Mouse (Mus musculus): ENCODE results near the gene Gfra1. TPM values are rescaled to one million over a fixed set of nuclear protein-coding genes. Genes with fewer than 3 reads are reported as not detected.
A peak's percentile ranks its signal among the peaks of the same experiment; 100 is the strongest.

Gfra1 gene
- polyA plus RNA-seq, 1 experiment from 2014 or later = 76.4 TPM

DNA sequence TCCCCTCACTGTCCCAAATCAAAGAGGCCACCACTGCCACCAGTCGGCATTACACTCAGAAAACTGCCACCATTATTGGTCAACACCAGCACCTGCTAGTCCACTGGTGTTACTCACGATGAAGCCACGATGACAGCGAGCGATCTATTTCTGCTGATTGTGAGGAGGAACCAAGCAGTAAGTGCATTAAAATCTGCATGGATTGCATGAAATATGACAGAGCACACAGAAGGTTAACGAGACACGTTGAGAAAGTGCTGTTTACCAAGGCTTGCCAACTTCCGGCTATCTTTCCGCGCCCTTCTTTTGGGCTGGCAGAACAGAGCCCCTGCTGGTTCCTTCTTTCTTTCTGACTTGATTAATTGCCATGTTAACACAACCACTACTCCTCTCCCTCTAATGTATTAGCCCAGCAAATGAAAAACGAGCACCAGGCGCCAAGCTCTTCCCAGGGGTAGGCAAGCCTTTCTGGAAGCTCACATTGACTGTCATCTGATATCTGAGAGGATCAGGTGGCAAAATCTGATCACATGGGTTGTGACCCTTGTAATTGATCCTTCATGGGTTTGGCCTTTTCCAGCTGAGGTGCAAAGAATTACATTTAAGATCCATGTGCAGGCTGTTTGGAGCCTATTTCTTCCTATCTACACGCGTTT, 146.0 kb downstream of the Gfra1 start:
- Histone ChIP-seq H3K9me3 (peaks cover 10% of the 10 kb centered on the region; the same call in 1 of the 2 replicates), H3K27me3 (replicated peaks) (no peaks in the 10 kb centered on the region), H3K36me3 (peaks cover 1% of the 10 kb centered on the region; the same call in 1 of the 2 replicates), H3K4me3 (no peak overlapping the region), H3K4me1 (peaks cover 18% of the 10 kb centered on the region), H3K4me2 (replicated peaks) (no peak overlapping the region; the same call in 1 of the 2 replicates), H3K9ac (no peak overlapping the region), H3K27ac (peak overlapping the region; percentile 23; the same call in 1 of the 2 replicates)
- peak; percentile 41; the same call in 1 of the 2 replicates for ATAC-seq (ENCODE audit: low FRiP score, low read depth)
- WGBS = 44% methylated on average over 14 of the region's 14 CpGs

DNA sequence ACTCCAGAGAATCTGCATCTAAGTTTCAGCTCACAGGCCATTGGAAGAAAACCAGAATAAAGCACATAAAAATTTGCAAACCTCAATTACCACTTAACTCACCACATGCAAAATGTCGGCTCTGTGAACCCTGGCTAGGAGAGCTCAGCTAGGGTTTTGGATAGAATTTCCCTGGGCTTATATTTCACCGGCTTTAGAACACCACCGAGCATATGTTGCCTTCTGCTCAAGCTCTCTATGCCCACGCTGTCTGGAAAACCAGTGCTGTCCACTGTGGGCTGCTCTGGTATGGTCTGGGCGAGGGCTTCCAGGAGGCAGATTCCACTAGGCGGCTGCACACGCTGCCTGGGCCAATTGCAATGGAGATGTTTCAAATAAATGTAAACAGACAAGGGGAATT, 154.6 kb downstream of the Gfra1 start:
- ATAC-seq (ENCODE audit: low FRiP score, low read depth) = no peak
- no peaks in the 10 kb centered on the region for H3K36me3 ChIP-seq
- H3K4me1 ChIP-seq = no peaks in the 10 kb centered on the region
- no peak overlapping the region for H3K4me3 ChIP-seq
- H3K27ac ChIP-seq = no peak overlapping the region
- 83% methylated on average over 7 of the region's 7 CpGs for WGBS
- H3K9ac ChIP-seq = no peak overlapping the region
- H3K27me3 ChIP-seq (replicated peaks) = no peaks in the 10 kb centered on the region
- H3K9me3 ChIP-seq = no peaks in the 10 kb centered on the region
- H3K4me2 ChIP-seq (replicated peaks) = no peak overlapping the region

DNA sequence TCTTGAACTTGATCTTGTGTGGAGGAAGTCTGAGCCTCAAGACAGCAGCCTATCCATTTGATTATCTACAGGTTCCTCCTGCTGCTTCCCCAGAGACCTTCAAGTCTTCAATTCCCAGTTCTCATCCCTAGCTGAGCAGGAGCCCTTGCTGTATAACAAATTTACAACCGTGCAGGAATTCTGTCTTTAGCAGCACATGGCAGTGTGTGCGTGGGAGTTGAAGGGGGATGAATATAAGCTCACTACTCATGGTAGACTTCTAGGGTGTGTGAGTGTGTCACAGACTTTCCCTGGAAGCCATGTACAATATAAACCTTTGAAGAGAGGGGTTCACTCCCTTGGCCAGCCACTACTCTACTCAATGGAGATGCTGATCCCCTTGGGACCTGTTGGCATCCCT, 157.8 kb downstream of the Gfra1 start:
- no peak for ATAC-seq (ENCODE audit: low FRiP score, low read depth)
- no peaks in the 10 kb centered on the region for H3K4me1 ChIP-seq
- H3K9me3 ChIP-seq = no peaks in the 10 kb centered on the region
- H3K4me2 ChIP-seq (replicated peaks) = no peak overlapping the region
- no peaks in the 10 kb centered on the region for H3K27me3 ChIP-seq (replicated peaks)
- H3K36me3 ChIP-seq = no peaks in the 10 kb centered on the region
- 83% methylated on average over 2 of the region's 2 CpGs for WGBS
- H3K9ac ChIP-seq = no peak overlapping the region
- no peak overlapping the region for H3K4me3 ChIP-seq
- no peak overlapping the region for H3K27ac ChIP-seq

DNA sequence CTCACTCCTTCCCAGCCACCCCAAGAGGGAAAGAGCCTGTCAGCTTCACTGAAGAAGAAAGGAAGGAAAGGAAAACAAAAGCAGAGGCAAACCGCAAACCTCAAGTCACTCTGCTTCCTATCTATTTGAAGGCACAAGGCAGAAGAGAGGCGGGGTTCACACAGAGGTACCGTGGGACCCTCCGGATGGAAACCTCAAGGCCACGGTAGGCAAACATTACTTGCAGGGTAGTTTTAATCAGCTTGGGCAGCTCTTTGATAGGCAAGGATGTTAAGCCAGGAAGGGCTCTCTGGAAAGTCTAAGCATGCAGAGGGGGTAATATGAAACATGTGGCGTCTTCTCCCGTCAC, 158.9 kb downstream of the Gfra1 start:
- Histone ChIP-seq H3K4me3 (no peak overlapping the region), H3K27me3 (replicated peaks) (no peaks in the 10 kb centered on the region), H3K9me3 (no peaks in the 10 kb centered on the region), H3K27ac (no peak overlapping the region), H3K9ac (no peak overlapping the region), H3K36me3 (no peaks in the 10 kb centered on the region), H3K4me1 (no peaks in the 10 kb centered on the region), H3K4me2 (replicated peaks) (no peak overlapping the region)
- 71% methylated on average over 7 of the region's 7 CpGs for WGBS
- ATAC-seq (ENCODE audit: low FRiP score, low read depth) = no peak

DNA sequence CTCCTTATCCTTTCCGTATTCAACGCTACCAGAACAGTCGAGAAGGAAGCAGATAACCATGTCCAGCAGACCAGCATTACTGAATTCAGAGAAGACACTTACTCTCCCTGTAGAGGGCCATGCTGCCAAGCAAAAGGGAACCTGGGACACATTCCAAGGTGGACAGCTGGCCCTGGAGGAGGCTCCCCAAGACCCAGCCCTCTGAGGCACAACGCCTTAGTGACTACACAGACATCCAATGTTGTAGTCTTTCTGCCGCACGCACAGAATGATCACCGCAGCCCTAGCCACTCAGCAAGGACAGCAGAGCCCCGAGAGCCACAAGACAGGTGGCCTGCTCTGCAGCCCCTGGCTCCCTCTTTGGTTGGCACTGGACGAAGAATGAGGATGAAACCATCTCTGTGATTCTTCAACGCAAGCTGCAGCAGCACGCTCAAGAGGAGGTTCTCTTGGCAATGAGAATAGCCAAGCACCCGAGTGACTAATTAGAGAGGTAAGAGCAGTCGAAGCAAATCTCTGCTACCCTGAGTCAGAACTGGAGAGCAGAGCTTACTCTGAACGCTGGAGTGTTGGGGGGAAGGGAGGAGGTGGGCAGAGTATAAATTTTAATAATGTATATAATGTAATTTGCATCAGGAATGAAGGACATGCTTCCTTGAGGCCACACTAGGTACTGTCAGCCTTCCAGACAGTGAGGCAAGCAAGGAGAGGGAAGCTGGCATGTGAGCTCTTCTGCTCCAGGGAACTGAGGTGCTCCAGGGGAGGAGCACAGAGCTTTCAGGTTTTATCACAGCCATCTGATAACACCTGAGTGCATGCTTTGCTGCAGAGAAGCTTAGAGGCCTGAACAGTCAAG, 159.5 kb downstream of the Gfra1 start:
- ATAC-seq (ENCODE audit: low FRiP score, low read depth) = no peak
- no peak overlapping the region for H3K9ac ChIP-seq
- H3K27ac ChIP-seq = no peak overlapping the region
- no peaks in the 10 kb centered on the region for H3K27me3 ChIP-seq (replicated peaks)
- no peaks in the 10 kb centered on the region for H3K36me3 ChIP-seq
- H3K9me3 ChIP-seq = no peaks in the 10 kb centered on the region
- no peaks in the 10 kb centered on the region for H3K4me1 ChIP-seq
- WGBS = 87% methylated on average over 14 of the region's 14 CpGs
- H3K4me2 ChIP-seq (replicated peaks) = no peak overlapping the region
- no peak overlapping the region for H3K4me3 ChIP-seq

DNA sequence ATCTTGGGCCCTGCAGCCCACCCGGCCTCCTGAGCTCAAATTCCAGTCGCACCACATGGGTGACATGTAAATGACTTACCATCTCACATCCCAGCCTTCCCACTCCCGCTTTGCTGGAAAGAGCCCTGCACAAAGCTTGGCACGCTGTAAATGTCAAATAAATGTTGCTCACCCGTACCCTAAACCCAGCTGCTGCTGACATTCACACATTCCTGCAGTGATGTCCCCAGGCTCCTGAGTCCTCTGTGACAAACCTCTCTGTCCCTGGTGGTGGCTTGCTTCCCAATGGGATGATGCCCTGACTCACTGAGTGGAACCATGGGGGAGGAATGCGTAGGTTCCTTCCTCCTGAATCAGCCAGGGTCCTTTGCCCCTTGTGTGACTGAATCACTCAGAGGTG, 167.6 kb downstream of the Gfra1 start:
- 74% methylated on average over 6 of the region's 6 CpGs for WGBS
- no peak overlapping the region for H3K27ac ChIP-seq

DNA sequence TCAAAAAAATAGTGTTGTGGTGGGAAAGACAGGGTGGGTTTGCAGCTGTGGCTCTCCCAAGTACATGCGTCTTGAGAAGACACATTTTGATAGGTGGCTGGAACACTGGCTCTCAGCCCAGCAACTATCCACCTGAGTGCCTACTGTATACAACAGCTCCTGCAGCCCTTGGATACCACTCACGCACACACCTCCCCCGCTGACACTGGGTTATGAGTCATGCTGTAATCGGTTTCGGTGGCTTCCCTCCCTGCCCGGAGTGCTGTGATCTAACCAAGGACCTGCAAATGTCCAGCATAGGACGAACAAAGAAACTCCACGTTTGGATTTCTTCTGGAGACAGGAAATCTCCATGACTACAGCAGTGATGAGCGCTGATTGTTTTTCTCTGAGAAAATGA, 180.4 kb downstream of the Gfra1 start:
- no peaks in the 10 kb centered on the region for H3K9me3 ChIP-seq
- H3K9ac ChIP-seq = no peak overlapping the region
- no peaks in the 10 kb centered on the region for H3K36me3 ChIP-seq
- no peak overlapping the region for H3K27ac ChIP-seq
- no peaks in the 10 kb centered on the region for H3K4me1 ChIP-seq
- ATAC-seq (ENCODE audit: low FRiP score, low read depth) = no peak
- no peak overlapping the region for H3K4me2 ChIP-seq (replicated peaks)
- 76% methylated on average over 9 of the region's 9 CpGs for WGBS
- H3K27me3 ChIP-seq (replicated peaks) = no peaks in the 10 kb centered on the region
- H3K4me3 ChIP-seq = no peak overlapping the region

More for the DNA sequence above, 167.6 kb downstream of the Gfra1 start:
- H3K9me3 ChIP-seq = no peaks in the 10 kb centered on the region
- H3K4me3 ChIP-seq = no peak overlapping the region
- no peaks in the 10 kb centered on the region for H3K27me3 ChIP-seq (replicated peaks)
- ATAC-seq (ENCODE audit: low FRiP score, low read depth) = no peak
- no peaks in the 10 kb centered on the region for H3K36me3 ChIP-seq
- no peaks in the 10 kb centered on the region for H3K4me1 ChIP-seq
- H3K9ac ChIP-seq = no peak overlapping the region
- H3K4me2 ChIP-seq (replicated peaks) = no peak overlapping the region

DNA sequence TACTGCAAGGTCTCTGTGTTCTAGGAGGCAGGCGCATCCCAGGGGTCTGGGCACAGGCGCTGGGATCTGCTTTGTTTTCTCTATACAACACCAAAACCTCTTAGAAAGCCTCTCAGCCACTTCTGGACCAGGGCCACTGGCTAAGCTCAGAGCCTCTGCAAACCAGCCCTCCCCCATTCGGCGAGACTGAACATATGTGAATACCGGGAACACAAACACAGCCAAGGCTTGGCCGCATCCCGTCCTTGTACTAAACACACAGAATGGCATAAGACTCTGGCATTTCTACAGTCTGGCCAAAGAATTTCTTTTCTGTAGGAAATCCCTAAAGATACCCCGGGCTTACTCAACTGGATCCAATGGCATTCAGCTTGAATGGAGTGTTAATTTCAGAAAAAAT, 183.9 kb downstream of the Gfra1 start:
- no peaks in the 10 kb centered on the region for H3K4me1 ChIP-seq
- no peak overlapping the region for H3K4me2 ChIP-seq (replicated peaks)
- H3K9me3 ChIP-seq = no peaks in the 10 kb centered on the region
- H3K4me3 ChIP-seq = no peak overlapping the region
- no peak for ATAC-seq (ENCODE audit: low FRiP score, low read depth)
- no peaks in the 10 kb centered on the region for H3K27me3 ChIP-seq (replicated peaks)
- no peak overlapping the region for H3K9ac ChIP-seq
- H3K27ac ChIP-seq = no peak overlapping the region
- no peaks in the 10 kb centered on the region for H3K36me3 ChIP-seq
- 90% methylated on average over 8 of the region's 8 CpGs for WGBS

DNA sequence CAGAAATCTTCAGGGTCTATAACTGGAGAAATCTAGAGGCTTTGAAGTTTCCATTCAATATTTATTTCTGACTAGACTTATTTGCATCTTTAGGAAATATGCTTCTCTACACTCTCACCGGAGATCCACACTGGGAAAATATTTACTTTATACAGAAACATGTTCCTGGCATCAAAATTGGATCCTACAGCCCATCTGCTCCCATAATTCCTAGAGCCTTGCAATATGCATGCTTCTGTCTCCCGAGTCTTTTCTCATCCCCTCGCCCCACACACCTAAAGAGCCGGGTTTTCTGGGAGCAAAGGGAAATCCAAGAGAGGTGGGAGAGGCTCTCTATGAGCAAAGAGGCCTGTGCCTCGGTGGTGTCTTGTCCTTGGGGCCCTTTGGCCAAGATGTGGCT, 184.9 kb downstream of the Gfra1 start:
- Histone ChIP-seq H3K9ac (no peak overlapping the region), H3K4me3 (no peak overlapping the region), H3K27ac (no peak overlapping the region), H3K36me3 (no peaks in the 10 kb centered on the region), H3K4me2 (replicated peaks) (no peak overlapping the region), H3K9me3 (no peaks in the 10 kb centered on the region), H3K4me1 (no peaks in the 10 kb centered on the region), H3K27me3 (replicated peaks) (no peaks in the 10 kb centered on the region)
- ATAC-seq (ENCODE audit: low FRiP score, low read depth) = no peak
- 94% methylated on average over 5 of the region's 5 CpGs for WGBS

DNA sequence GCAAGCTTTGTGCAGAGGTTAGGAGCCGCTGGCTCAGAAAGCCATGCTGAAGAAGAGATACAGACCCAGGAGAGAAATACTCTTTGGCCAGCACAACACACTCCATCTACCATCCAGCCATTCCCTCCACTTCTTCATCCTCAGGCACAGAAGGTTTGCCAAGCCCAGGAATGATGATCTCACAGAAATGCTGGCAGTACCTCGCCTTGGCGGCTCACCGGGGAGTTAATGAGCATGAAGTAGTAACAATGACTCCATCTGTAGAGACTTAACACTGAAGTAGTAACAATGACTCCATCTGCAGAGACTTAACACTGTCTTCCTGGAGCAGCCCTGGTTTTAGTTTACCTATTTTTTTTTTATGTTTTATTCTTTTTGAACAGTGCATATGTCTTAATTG, 187.2 kb downstream of the Gfra1 start:
- WGBS = 62% methylated on average over 4 of the region's 4 CpGs
- no peak overlapping the region for H3K9ac ChIP-seq
- H3K36me3 ChIP-seq = peaks cover 5% of the 10 kb centered on the region; the same call in 1 of the 2 replicates
- H3K4me3 ChIP-seq = no peak overlapping the region
- no peak for ATAC-seq (ENCODE audit: low FRiP score, low read depth)
- no peaks in the 10 kb centered on the region for H3K27me3 ChIP-seq (replicated peaks)
- H3K4me2 ChIP-seq (replicated peaks) = no peak overlapping the region
- no peak overlapping the region for H3K27ac ChIP-seq
- no peaks in the 10 kb centered on the region for H3K9me3 ChIP-seq
- H3K4me1 ChIP-seq = no peaks in the 10 kb centered on the region

DNA sequence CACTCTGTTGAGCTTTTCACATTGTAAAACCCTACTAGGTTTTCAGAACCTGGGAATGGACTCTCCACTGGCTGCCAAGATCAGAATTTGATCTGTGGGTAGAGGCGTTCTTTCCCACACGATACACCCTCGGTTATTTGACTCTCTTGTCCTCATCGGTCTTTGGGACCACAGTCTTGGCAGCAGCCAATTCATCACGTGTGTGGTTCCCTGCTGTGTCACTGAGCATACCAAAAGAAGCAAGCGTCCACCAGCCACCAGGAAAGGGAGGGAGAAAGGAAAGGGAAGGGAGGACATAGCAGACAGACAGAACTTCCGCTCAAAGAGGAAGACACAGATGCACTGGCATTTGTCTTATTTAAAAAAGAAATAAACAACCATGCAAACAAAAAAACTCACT, 189.1 kb downstream of the Gfra1 start:
- 39% methylated on average over 7 of the region's 7 CpGs for WGBS
- no peaks in the 10 kb centered on the region for H3K4me1 ChIP-seq
- no peak overlapping the region for H3K4me2 ChIP-seq (replicated peaks)
- no peaks in the 10 kb centered on the region for H3K9me3 ChIP-seq
- H3K36me3 ChIP-seq = peaks cover 7% of the 10 kb centered on the region; the same call in 1 of the 2 replicates
- no peak for ATAC-seq (ENCODE audit: low FRiP score, low read depth)
- H3K27me3 ChIP-seq (replicated peaks) = no peaks in the 10 kb centered on the region
- H3K9ac ChIP-seq = no peak overlapping the region
- no peak overlapping the region for H3K4me3 ChIP-seq
- no peak overlapping the region for H3K27ac ChIP-seq

DNA sequence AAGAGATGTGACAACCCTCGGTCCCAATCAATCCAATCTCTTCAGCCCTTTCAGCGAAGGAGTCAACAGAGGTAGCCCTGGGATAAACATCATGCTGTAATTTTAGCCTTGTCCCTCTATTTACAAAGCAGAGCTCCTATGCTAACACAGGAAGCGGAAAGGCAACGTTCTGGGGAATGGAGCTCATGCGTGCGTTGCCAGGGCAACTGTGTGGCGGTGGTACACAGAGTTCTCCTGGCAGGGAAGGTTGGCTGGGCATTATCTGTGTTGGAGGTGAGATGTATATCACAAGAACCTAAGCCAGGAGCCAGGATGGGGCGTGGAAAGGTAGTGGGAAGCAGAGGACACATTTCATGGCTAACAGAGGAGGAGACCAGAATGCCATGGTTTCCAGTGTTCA, 194.8 kb downstream of the Gfra1 start:
- WGBS = 84% methylated on average over 8 of the region's 8 CpGs
- H3K9me3 ChIP-seq = no peaks in the 10 kb centered on the region
- no peak overlapping the region for H3K4me2 ChIP-seq (replicated peaks)

More for the DNA sequence above, 194.8 kb downstream of the Gfra1 start:
- Histone ChIP-seq H3K4me1 (peaks cover 14% of the 10 kb centered on the region), H3K27me3 (replicated peaks) (no peaks in the 10 kb centered on the region), H3K9ac (no peak overlapping the region), H3K4me3 (no peak overlapping the region), H3K36me3 (peaks cover 7% of the 10 kb centered on the region; the same call in 1 of the 2 replicates), H3K27ac (no peak overlapping the region)
- no peak for ATAC-seq (ENCODE audit: low FRiP score, low read depth)

Measured in neural tube, embryonic 12.5 days (tissue).